Mouse (Mus musculus) gastrocnemius, adult 8-10 months (tissue): ENCODE data around the gene Psen1. TPM values are rescaled to one million over a fixed set of nuclear protein-coding genes. Genes with fewer than 3 reads are reported as not detected.

ENCODE experiments used
- DNase-seq, 2 experiments: peaks; one replicate each; pipeline ENCODE4 v3.0.0; 2022; ENCODE audit warnings: low spot score in 2 of 2
- total RNA-seq, 4 experiments: library from RNA; stranded (reverse); gene quantifications; 2 replicates each; pipeline ENCODE4 v1.2.4; 2022

The Psen1 gene
- total RNA-seq, 4 experiments from 2014 or later: 24.9 to 33.0 (median 28.3) TPM

GRCm38 (mm10) chr12:83775621-83776020 lies 87.7 kb downstream of the Psen1 start:
- DNase-seq: no peak

DNA sequence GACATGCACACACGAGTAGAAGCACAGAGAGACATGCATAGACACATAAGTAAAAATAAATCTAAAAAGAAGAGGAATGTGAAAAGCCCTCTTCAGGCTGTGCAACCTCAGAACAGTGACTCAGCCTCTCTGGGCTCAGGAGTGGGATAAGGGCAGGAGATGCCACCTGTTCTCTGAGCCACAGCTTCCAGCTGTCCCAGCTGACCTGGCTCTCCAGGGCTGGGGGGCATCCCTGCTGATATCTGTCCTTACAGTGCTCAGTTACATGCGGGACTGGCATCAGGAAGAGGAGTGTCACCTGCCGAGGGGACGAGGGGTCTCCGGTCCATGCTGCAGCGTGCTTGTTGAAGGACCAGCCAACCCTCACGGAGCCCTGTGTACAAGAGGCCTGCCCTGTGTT lies 88.8 kb downstream of the Psen1 start:
- no peak for DNase-seq

DNA sequence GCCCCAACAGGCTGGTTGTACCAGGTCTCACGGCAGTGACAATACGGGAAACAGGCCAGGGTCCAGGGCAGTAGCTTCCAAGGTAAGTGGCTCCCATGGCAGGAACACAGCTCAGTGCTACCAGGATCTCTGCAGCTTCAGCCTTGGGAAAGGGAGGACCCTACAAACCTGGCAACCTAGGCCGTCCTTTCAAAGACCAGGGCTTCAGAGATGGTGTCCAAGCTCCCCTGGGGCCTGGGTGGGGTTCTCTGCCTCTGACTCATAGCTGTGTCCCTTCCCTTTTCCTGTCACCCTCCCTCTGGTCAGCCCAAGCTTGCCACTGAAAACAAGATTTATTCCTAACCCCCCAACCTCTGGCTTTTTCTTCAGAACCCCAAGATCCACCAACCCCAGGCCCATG lies 92.2 kb downstream of the Psen1 start:
- DNase-seq: no peak

DNA sequence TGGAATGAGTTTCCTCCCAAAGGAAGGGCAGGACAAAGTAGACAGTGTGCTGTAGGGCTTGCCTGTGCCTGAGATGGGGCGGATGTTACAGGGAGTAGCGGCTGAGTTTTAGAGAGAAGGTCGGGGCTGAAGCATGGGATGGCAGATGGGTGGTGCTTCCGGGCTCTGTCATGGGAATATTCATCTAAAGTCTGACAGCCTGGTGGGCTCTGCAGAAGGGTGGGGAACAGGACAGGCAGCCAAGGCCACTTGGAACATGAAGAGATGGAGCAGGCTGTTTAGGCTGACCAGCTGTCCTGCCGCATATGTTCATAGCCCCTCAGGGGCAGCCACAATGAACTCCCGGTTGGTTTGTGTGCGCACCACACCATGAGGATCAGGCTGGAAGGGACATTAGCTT lies 93.3 kb downstream of the Psen1 start:
- no peak for DNase-seq

DNA sequence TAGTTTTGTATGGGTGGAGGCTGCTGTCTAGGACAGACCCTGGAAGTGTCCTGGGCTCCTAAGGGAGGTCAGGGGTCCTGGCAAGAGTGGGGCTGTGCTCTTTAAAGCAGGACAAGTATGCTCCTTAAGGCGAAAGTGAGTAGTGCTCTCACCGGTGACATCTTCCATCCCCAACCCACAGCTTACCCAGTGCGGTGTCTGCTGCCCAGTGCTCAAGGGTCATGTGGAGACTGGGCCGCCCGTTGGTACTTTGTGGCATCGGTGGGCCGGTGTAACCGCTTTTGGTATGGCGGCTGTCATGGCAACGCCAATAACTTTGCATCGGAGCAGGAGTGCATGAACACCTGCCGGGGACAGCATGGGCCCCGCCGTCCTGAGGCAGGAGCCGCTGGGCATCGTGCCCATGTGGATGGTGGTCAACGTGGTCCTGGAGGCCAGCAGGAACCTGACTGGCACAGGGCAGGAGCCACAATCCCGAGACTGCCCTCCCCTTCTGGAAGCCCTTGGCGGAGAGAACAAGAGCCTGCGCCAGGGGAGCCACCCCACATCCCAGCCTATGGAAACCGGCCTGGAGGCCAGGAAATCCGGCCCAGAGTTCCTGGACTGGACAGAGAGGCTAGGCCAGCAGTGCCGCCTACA lies 93.8 kb downstream of the Psen1 start:
- DNase-seq: no peak

DNA sequence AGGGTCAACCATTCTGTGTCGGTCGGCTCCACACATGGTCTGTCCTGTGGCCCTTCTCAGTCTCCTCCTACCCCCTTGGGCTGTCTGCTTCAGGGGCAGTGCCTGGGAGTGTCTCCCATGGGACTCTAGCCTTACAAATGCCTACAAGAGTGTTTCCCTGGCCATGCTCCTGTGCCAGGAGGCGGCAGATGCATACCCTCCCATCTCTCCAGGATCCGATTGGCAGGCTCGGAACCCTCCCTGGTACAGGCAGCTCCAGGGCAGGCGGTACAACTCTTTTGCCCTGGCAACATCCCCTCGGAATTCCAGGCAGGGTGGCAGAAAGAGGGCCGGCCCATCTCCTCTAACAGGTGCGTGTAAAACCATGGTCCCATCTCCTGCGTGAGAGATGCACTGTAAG lies 94.7 kb downstream of the Psen1 start:
- DNase-seq: no peak

Other genes starting within 250 kb of the Psen1 start
- gene Dpf3, start 200.4 kb upstream of the Psen1 start, total RNA-seq: 10 to 100 TPM; 16.1 to 21.9 (median 20.1) TPM
- gene Dcaf4, start 167.7 kb upstream of the Psen1 start, total RNA-seq: 10 to 100 TPM; 18.7 to 30.4 (median 20.5) TPM
- gene Zfyve1, start 90.9 kb upstream of the Psen1 start, total RNA-seq: 10 to 100 TPM; 19.4 to 29.8 (median 25.8) TPM
- gene Rbm25, start 56.9 kb upstream of the Psen1 start, total RNA-seq: 10 to 100 TPM; 35.6 to 50.7 (median 40.7) TPM
- gene Papln, start 75.5 kb downstream of the Psen1 start, total RNA-seq: under 1 TPM; 0.24 to 0.99 (median 0.73) TPM
- gene Numb, start 233.8 kb downstream of the Psen1 start, total RNA-seq: 10 to 100 TPM; 14.0 to 18.2 (median 16.4) TPM